Mouse (Mus musculus) embryo, embryonic 11.5 days (tissue): Measurements from ENCODE around the gene Ampd3.

Experiments
- DNase-seq: peaks from one replicate; pipeline ENCODE4 v3.0.0-alpha.2; 2012; ENCODE audit warnings: low read depth, low spot score

The Ampd3 gene

GRCm38 (mm10) chr7:110801028-110801427 is 33.0 kb downstream of the Ampd3 start:
- DNase-seq = peak; percentile 66

DNA sequence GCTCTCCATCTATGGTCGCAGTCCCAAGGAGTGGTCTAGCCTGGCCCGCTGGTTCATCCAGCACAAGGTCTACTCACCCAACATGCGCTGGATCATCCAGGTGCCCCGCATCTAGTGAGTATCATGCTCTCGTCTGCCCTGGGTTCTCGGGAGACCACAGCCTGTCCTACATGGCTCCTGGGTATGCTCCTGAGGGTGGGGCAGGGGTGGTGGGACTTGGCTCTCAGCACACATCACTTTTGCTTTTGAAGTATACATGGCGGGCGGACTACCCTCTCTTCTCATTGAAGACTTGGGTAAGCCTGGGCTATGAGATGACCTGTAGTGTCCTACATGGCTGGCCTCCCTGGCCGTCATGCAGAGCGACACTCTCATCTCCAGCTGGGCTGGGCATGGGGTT is 35.1 kb downstream of the Ampd3 start:
- DNase-seq = no peak

DNA sequence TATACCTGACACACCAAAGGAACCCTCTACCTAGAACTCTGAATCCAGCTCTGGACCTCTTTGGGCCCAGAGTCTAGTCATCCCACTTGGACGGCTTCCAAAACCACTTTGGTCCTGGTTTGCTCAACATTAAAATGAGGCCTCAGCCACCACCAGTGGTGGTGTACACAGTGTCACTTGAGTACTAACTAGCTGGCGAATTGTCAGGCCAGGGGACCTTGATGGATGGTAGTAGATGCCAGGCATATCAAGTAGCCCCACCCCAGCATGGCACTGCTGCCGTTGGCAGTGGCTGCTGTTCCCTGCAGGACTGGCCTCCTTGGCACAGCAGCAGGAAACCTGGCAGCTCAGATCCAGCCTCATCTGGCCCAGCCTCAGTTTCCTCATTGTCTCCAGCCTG is 36.3 kb downstream of the Ampd3 start:
- DNase-seq = no peak

GRCm38 (mm10) chr7:110807460-110808030 is 39.5 kb downstream of the Ampd3 start:
- DNase-seq = no peak

DNA sequence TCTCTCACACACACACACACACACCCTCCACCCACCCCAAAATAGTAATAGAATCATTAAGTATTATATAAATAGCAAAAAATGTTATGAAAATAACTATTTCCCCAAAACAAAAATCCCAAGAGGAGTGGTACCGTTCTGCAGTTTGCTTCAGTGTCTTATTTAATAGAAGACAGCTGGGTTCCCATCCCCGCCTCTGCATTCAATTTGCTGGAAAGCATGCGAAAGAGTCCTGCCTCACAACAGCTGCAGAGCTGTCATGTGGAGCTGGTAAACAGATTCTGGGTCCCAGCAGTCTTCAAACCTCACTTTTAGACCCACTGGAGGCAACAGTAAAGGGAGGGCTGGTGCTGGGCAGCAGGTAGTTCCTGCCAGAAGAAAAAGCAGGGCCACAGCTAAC is 41.0 kb downstream of the Ampd3 start:
- DNase-seq = no peak

DNA sequence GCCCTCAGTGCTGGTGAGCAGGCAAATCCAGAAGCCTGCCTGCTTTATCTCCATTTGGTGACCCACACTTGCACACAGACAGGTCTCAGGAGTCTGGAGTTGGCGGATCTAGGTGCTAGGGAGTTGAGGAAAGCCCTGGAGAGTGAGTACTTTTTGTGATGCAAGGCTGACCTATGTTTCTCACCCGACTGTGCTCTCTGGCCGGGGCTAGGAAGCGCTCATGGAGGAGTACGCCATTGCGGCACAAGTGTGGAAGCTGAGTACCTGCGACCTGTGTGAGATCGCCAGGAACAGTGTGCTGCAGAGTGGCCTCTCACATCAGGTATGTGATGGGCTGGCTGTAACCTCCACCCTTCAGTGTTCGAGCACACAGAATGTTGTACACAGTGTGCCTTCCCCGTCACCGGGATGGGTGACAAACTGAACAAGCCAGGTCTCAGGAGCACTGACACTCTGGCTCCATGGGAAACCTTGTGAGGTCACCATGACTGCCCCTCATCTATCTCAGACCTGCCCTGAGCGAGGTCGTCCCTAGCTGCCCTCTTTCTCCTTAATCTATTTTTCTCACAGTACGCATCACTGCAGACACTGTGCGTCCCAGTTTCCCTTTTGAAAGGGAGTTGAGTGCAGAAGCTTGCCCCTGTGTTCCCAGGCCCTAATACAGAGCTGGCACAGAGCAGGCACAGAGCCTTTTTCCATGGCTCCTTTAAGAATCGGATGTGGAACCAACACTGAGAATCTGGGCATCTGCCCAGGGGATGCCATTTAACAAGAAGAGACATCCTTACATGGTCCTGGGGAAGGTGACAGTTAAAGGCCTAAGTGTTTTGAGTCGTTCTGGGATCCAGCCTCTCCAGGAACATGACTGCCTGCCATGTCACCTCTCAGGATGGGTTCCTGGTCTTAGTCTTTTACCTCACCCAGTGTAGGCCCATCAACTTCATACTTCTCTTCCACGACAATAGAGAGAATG is 41.9 kb downstream of the Ampd3 start:
- DNase-seq = no peak

DNA sequence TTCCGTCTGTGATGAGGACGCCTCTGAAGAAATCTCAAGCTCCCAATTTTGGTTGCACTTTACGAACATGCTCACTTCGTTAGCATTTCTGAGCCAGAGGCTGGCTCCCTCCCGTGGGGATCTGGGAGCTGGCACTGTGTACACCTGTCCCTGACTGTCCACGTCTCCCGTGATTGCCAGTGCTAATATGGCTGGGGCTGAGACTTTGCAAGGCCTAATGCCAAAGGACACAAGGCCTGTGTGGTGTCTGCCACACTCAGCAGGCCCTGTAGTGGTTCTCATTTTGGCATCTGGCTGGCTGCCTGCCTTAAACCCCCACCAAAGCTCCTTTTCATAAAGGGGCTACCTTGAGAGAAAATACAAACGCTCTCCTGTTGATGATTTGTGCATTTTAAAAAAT is 43.0 kb downstream of the Ampd3 start:
- DNase-seq = no peak

GRCm38 (mm10) chr7:110811529-110811928 is 43.5 kb downstream of the Ampd3 start:
- no peak for DNase-seq

DNA sequence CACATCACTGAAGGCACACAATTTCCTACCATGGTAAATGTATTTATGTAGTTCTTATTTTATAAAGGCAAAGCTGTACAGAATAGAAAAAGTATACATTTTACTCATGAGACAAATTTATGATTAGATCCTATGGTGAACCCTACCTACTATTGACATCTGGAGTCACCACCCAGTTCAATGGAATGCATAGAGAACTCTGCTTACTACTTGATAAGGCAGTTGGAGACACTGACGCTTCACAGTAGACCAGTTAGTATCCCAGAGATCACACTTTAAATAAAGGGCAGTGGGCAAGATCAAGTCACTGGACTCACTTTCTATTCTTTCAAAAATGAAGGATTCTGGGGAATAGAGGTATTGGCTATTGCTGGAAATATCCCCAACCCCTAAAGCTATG is 46.0 kb downstream of the Ampd3 start:
- no peak for DNase-seq

DNA sequence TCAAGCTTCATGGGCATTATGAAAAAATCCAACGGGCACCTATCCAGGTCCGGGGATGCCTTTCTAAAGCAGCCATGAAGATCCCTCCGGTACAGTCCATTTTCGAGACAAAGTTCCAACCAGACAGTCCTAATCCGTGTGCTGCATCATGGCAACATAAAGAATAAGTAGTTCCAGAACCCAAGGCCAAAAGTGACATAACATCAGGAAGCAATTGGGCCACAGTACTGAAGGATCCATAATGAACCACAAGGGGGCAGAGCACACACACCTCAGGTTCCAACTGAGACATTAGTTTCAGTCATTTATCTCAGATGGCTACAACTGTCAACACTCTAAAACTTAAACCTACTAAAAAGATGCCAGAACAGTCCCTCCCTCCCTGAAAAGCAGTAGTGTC is 48.0 kb downstream of the Ampd3 start:
- DNase-seq = peak; percentile 50

DNA sequence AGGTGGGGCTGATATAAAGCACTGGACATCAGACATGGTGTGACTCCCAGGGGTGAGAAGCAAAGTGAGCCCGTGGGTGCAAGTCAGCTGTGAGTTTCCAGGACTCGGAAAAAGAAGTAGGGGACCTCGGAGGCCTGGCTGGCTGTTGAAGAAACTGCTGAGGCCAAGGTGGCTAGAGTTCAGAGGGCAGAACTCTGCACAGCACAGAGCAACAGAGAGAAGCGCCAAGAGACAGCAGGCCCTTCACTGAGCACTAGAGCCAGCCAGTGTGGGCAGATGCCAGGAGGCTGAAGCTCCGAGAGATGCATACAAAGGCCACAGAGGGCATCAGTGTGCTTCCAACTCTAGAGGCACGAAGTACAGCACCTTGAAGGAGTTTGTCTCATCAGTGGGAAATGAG is 50.2 kb downstream of the Ampd3 start:
- no peak for DNase-seq

GRCm38 (mm10) chr7:110818787-110819350 is 50.9 kb downstream of the Ampd3 start:
- DNase-seq = no peak

- DNase-seq = no peak
Measured at GRCm38 (mm10) chr7:110821068-110821467, 53.1 kb downstream of the Ampd3 start.

DNA sequence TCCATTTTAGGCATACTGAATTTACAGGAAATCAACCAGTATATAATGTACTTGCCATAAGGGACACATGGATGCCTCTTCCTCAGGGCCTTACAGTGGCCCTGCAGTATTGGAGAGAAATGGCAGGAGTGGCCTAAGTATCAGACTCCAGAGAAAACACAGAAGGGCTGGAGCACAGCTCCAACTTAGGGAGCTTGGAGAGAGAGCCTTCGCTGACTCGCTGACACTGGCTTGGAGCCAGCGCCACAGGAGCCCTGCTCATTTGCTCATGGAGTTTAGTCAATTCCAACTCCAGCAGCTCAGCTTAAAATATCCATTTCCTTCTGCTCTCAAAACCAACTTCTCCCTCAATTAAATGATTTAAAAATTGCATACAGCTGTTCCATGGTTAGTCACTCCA is 53.6 kb downstream of the Ampd3 start:
- DNase-seq = no peak

DNA sequence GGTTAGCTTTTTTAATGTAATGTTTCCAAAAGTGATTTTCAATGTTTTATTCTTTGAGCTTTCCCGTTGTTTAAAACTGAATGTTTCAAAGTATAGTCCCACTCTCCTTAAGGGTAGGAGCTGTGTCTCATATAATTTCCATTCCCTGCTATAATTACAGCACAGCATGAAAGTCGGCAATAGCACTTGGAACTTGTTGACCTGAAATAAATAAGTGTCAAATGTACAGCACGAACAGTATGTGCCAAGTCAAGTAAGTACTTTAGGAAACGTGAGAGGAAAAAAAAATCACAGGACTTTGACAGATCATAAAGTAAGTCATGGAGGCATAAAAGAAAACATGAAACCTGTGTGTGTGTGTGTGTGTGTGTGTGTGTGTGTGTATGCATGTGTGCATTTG is 54.0 kb downstream of the Ampd3 start:
- no peak for DNase-seq

DNA sequence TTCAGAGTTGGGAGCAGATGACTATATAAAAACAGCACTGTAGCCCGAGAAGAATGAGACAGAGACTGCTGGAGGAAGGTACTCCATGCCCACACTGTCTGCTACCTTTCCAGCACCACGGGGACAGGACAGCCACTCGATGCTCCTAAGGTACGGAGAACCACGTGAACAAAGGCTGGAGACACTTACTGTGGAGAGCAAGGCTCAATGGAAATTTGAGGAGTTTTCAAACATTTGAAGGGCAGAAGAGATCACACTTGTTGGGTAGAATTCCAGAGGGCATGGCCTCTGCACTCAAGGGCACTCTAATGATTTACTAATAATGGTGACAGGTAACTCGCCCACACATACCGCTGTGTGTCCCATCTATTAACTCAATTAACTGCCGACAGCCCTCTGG is 55.1 kb downstream of the Ampd3 start:
- DNase-seq = no peak

DNA sequence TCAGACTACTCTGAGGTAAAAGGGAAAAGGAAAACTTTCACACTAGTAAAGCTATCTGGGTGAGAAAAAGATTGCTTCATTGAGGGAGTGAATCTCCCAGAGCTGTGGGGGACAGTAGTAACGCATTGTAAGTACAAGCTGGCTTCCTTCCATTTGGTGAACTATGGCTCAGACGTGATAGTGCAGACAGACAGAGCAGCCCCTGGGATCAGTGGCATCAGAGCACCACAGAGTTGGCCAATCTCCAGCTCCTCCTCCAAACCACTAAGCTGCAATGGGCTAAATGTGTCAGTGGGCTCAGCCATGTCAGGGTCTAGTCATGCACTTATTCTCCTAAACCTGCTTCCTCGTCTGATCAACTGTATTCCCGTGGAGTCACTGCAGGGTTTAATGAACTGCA is 55.6 kb downstream of the Ampd3 start:
- DNase-seq = no peak

DNA sequence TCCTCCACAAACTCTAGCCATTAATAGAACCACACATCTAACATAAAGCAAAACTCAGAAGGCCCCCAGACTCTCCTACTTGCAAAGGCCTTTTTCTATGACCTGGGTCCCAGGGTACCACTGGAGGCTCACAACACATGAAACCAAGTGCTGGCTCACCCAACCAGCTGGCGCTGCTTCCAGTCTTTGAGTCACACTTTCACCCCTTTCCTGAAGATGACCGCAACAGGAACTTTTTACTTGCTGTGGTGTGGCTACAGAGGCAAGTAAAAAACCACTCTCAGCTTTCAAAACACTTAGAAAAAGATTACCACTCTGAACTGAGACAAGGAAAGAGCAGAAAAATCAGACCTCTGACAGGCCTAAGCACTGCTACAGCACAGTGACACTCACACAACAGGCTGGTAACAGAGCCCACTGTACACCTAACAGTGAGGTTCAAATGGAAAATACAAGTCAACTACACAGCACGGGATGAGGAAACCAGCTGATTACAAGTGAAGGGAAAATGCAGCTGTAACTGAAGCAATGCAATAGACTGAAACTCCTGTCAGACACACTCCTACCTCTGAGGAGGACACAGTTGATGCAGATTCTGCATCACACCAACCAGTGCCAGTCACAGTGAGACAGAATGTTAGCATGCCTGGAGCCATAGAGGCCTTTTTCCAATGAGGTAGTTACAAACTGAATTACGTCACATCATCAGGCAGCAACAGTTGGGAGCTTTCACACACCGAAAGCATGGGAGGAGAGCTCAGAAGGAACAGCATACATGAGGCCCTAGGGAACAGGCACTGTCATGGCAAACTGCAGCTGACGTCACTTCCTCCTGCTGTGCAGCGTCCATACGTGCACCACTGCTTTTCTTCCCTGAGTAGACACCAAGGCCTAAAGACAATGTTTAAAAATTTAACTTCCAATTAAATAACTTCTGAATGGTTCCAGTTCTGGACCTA is 56.3 kb downstream of the Ampd3 start:
- no peak for DNase-seq

DNA sequence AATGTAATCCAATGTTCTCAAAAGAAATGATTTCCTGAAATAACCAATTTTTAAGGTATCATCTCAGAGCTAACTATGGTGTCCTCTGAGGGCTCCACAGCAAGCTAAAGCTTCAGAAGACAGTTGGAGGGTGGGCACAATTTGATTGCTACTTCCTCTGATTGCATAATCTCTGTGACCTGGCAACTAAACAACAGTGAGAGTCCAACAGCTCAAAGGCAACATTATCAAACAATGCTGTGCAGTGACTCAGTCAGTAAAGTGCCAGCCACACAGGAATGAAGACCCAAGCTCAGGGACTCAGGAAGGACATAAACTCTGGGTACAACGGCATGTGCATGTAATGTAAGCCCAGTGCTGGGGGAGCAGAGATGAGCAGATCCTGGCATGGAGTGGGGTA is 65.0 kb downstream of the Ampd3 start:
- no peak for DNase-seq

GRCm38 (mm10) chr7:110834018-110834417 is 66.0 kb downstream of the Ampd3 start:
- no peak for DNase-seq

DNA sequence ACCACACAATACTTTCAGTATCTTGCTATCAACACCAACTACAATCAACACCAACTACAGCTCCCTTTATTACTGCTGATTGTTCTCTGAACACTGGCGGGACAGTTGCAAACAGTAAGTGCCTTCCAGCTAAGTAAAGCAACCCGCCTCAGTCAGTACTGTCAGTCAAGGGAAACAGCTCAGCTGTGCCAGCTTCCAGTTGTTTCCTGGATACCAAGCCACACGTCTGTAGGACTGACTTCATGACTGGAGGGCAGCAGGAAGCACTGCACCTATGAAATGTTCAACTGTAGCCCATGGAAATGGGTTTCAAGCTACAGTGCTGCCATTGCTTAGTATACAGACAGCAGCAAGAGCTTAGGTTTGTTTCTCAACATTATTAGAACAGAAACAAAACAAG is 66.5 kb downstream of the Ampd3 start:
- DNase-seq = no peak

DNA sequence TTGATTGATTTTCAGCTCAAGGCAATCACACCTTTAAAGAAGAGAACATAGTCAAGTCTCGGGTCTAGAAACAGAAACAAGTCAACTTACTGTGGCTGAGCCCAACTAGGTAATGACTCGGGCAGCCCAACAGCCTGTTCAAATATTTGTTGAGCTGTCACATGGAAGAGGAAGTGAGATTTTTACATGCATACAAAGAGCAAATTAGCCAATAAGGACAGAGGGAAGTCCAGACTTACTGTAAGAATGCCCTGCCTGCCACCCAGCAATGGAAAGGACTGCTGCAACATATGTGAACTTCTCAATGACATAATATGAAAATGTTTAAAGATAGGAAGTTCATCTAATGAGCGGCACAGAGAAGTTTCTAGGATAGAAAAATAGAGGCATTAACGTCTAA is 72.3 kb downstream of the Ampd3 start:
- no peak for DNase-seq
